Mouse (Mus musculus): ENCODE results near the gene Sptbn4.

The Sptbn4 gene

GRCm38 (mm10) chr7:27473835-27474489 is 26.5 kb upstream of the Sptbn4 start:
- DNase-seq: no peak

GRCm38 (mm10) chr7:27473156-27473834 is 25.8 kb upstream of the Sptbn4 start, which contains the start of gene Sertad3:
Gene Sertad3 (plus strand): TSS chr7:27473768.
- peak; percentile 100 for DNase-seq

- peak in 1 of 2 experiments; percentile 28 for DNase-seq
Measured at GRCm38 (mm10) chr7:27472596-27472995, 25.1 kb upstream of the Sptbn4 start.

GRCm38 (mm10) chr7:27471390-27472120 is 24.1 kb upstream of the Sptbn4 start:
- DNase-seq: no peak

GRCm38 (mm10) chr7:27467648-27468047 is 20.2 kb upstream of the Sptbn4 start:
- peak; percentile 39 to 66 for DNase-seq

- no peak for DNase-seq
Measured at GRCm38 (mm10) chr7:27460477-27460876, 13.0 kb upstream of the Sptbn4 start.

- DNase-seq: no peak
Measured at GRCm38 (mm10) chr7:27459640-27460039, 12.2 kb upstream of the Sptbn4 start.

- no peak for DNase-seq
Measured at GRCm38 (mm10) chr7:27458614-27459013, 11.1 kb upstream of the Sptbn4 start.

GRCm38 (mm10) chr7:27455273-27455672 is 7.8 kb upstream of the Sptbn4 start:
- DNase-seq: no peak

GRCm38 (mm10) chr7:27454461-27455121 is 7.1 kb upstream of the Sptbn4 start:
- DNase-seq: no peak

GRCm38 (mm10) chr7:27452206-27452770 is 4.8 kb upstream of the Sptbn4 start:
- DNase-seq: no peak

- DNase-seq: no peak
Measured at GRCm38 (mm10) chr7:27451359-27451758, 3.9 kb upstream of the Sptbn4 start.

- peak; percentile 87 to 94 for DNase-seq
Measured at GRCm38 (mm10) chr7:27449256-27449862, 1.9 kb upstream of the Sptbn4 start.

- DNase-seq: peak; percentile 64 to 74
Measured at GRCm38 (mm10) chr7:27448421-27449206, 1.1 kb upstream of the Sptbn4 start.

- DNase-seq: peak; percentile 78 to 81
Measured at GRCm38 (mm10) chr7:27446521-27447418, 716 bp downstream of the Sptbn4 start.

- DNase-seq: peak; percentile 59 to 62
Measured at GRCm38 (mm10) chr7:27446051-27446450, 1.4 kb downstream of the Sptbn4 start.

GRCm38 (mm10) chr7:27440014-27440413 is 7.5 kb downstream of the Sptbn4 start:
- peak in 1 of 2 experiments; percentile 27 for DNase-seq

GRCm38 (mm10) chr7:27437544-27437943 is 9.9 kb downstream of the Sptbn4 start:
- DNase-seq: peak; percentile 43 to 62

- DNase-seq: no peak
Measured at GRCm38 (mm10) chr7:27433794-27434193, 13.7 kb downstream of the Sptbn4 start.

- DNase-seq: no peak
Measured at GRCm38 (mm10) chr7:27433349-27433748, 14.1 kb downstream of the Sptbn4 start.
